Mouse (Mus musculus): Measurements from ENCODE around the gene Kif9. TPM values are rescaled to one million over a fixed set of nuclear protein-coding genes. Genes with fewer than 3 reads are reported as not detected.
A peak's percentile ranks its signal among the peaks of the same experiment; 100 is the strongest.

Kif9 gene
- polyA plus RNA-seq, 1 experiment = 3.6 TPM

- TF ChIP-seq CTCF (IDR thresholded peaks at IDR 0.05; ENCODE audit: borderline replicate concordance, extremely low read depth, insufficient read depth, insufficient read length) = no peak
- TF ChIP-seq POLR2A (IDR thresholded peaks at IDR 0.05; ENCODE audit: borderline replicate concordance, extremely low read depth, insufficient read depth, insufficient read length, poor library complexity, severe bottlenecking) = no peak
- DNase-seq (ENCODE audit: low read depth) = no peak
Observed at GRCm38 (mm10) chr9:110530650-110531049, 53.9 kb downstream of the Kif9 start.

DNA sequence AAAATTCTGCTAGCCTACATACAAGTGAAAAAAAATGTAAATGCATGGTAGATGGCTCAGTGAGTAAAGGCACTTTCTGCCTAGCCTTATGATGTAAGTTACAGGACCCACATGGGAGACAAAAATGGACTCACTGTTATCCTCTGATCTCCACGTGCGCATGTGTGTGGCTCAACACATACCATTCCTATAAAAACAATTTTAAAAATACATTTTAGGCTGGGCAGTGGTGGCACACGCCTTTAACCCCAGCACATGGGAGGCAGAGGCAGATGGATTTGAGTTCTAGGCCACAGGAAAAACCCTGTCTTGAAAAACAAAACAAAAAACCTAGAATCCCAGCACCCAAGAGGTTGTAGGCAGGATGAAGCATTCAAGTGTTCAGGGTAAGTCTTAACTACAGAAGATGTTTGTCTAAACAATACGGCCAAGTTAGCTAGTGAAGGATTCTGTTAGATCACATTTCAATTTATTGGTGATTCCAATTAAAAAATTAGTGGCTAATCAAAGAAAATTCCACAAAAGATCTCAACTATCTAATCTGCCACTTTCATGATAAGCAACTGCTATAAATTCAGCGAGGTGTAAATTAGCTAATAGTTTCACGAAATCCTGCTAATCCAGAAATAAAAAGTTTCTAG lies 54.5 kb downstream of the Kif9 start:
- peak; percentile 25 for DNase-seq (ENCODE audit: low read depth)
- no peak for TF ChIP-seq CTCF (IDR thresholded peaks at IDR 0.05; ENCODE audit: borderline replicate concordance, extremely low read depth, insufficient read depth, insufficient read length)
- TF ChIP-seq POLR2A (IDR thresholded peaks at IDR 0.05; ENCODE audit: borderline replicate concordance, extremely low read depth, insufficient read depth, insufficient read length, poor library complexity, severe bottlenecking) = no peak

DNA sequence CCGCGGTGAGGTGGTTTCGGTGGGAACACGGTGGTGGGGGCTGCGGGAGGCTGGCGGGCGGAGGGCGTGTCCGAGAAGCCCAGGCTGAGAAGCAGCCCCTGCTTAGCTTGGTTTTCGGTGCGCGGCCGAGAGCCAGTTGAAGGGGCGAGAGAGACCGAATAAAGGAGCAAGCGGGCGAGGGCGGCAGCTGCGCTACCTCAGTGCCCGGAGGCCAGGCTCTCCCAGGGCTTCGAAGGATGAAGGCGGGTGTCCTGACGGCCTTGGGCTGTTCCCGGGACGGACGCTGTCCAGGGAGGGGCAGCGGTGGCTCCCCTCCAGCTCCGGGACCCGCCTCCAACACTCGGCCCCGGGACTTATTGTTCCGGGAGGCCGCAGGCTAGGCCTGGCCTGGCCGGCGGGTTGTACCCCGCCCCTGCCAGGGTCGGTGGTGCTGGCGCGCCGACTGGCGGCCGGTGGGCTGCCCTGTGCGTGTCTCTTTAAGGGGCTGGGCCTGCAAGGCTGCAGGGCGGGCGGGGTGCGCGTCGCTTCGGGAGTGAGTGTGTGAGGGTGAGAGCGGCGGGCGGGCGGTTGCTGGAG lies 55.2 kb downstream of the Kif9 start:
- peak; percentile 71; the same call in 1 of the 2 replicates for TF ChIP-seq POLR2A (IDR thresholded peaks at IDR 0.05; ENCODE audit: borderline replicate concordance, extremely low read depth, insufficient read depth, insufficient read length, poor library complexity, severe bottlenecking)
- peak; percentile 70 for TF ChIP-seq CTCF (IDR thresholded peaks at IDR 0.05; ENCODE audit: borderline replicate concordance, extremely low read depth, insufficient read depth, insufficient read length)
- DNase-seq (ENCODE audit: low read depth) = peak; percentile 99

- TF ChIP-seq POLR2A (IDR thresholded peaks at IDR 0.05; ENCODE audit: borderline replicate concordance, extremely low read depth, insufficient read depth, insufficient read length, poor library complexity, severe bottlenecking) = peak; percentile 64
- no peak for TF ChIP-seq CTCF (IDR thresholded peaks at IDR 0.05; ENCODE audit: borderline replicate concordance, extremely low read depth, insufficient read depth, insufficient read length)
- DNase-seq (ENCODE audit: low read depth) = peak; percentile 73
Observed at GRCm38 (mm10) chr9:110532538-110533291, 56.0 kb downstream of the Kif9 start, which contains the start of gene Setd2. Gene Setd2, plus strand, starts transcription at chr9:110532597.

DNA sequence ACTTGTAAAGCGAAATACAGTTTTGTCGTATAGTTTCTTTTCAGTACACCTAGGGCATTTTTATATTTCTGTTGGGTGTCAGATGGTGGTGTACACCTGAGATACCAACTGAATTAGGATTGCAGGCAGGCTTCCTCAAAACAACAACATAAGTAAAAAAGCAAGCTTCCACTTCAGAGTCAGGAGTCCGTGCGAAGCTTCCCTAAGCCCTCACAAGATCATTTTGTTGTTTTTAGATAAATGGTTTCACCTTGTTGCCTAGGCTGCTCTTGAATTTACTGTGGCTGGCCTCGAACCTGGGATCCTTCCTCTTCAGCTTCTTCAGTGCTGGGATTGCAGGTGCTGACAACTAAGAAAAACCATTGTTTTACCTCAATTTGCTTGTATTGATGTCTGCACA lies 56.9 kb downstream of the Kif9 start:
- peak; percentile 5 for DNase-seq (ENCODE audit: low read depth)
- TF ChIP-seq CTCF (IDR thresholded peaks at IDR 0.05; ENCODE audit: borderline replicate concordance, extremely low read depth, insufficient read depth, insufficient read length) (no peak), POLR2A (IDR thresholded peaks at IDR 0.05; ENCODE audit: borderline replicate concordance, extremely low read depth, insufficient read depth, insufficient read length, poor library complexity, severe bottlenecking) (no peak)

GRCm38 (mm10) chr9:110535114-110535513 lies 58.4 kb downstream of the Kif9 start:
- TF ChIP-seq POLR2A (IDR thresholded peaks at IDR 0.05; ENCODE audit: borderline replicate concordance, extremely low read depth, insufficient read depth, insufficient read length, poor library complexity, severe bottlenecking) (no peak), CTCF (IDR thresholded peaks at IDR 0.05; ENCODE audit: borderline replicate concordance, extremely low read depth, insufficient read depth, insufficient read length) (no peak)

DNA sequence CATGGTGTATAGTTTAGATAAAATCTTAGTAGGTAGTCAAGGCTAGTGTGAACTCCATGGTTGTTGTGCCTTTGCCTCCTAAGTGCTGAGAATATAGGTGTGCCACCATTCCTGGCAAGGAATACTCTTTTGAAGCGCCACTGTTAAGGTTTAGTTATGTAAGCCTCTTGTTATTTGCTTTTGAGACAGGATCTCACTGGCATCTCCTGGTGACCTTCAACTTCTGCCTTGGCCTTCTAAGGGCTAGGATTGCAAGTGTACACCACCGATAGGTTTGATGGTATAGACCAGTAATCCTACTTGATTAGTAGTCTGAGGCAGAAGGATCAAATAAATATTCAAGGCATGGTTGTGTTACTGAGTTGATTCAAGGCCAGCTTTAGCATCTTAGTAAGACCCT lies 59.9 kb downstream of the Kif9 start:
- DNase-seq (ENCODE audit: low read depth) = no peak
- TF ChIP-seq CTCF (IDR thresholded peaks at IDR 0.05; ENCODE audit: borderline replicate concordance, extremely low read depth, insufficient read depth, insufficient read length) (no peak), POLR2A (IDR thresholded peaks at IDR 0.05; ENCODE audit: borderline replicate concordance, extremely low read depth, insufficient read depth, insufficient read length, poor library complexity, severe bottlenecking) (no peak)

More at GRCm38 (mm10) chr9:110535114-110535513, 58.4 kb downstream of the Kif9 start:
- DNase-seq (ENCODE audit: low read depth) = no peak

- DNase-seq (ENCODE audit: low read depth) = no peak
- TF ChIP-seq CTCF (IDR thresholded peaks at IDR 0.05; ENCODE audit: borderline replicate concordance, extremely low read depth, insufficient read depth, insufficient read length) (no peak), POLR2A (IDR thresholded peaks at IDR 0.05; ENCODE audit: borderline replicate concordance, extremely low read depth, insufficient read depth, insufficient read length, poor library complexity, severe bottlenecking) (no peak)
Observed at GRCm38 (mm10) chr9:110538511-110538910, 61.8 kb downstream of the Kif9 start.

GRCm38 (mm10) chr9:110541988-110542387 lies 65.2 kb downstream of the Kif9 start:
- TF ChIP-seq CTCF (IDR thresholded peaks at IDR 0.05; ENCODE audit: borderline replicate concordance, extremely low read depth, insufficient read depth, insufficient read length) (no peak), POLR2A (IDR thresholded peaks at IDR 0.05; ENCODE audit: borderline replicate concordance, extremely low read depth, insufficient read depth, insufficient read length, poor library complexity, severe bottlenecking) (no peak)
- DNase-seq (ENCODE audit: low read depth) = no peak

GRCm38 (mm10) chr9:110548261-110548660 lies 71.5 kb downstream of the Kif9 start:
- no peak for DNase-seq (ENCODE audit: low read depth)
- TF ChIP-seq POLR2A (IDR thresholded peaks at IDR 0.05; ENCODE audit: borderline replicate concordance, extremely low read depth, insufficient read depth, insufficient read length, poor library complexity, severe bottlenecking) = no peak
- TF ChIP-seq CTCF (IDR thresholded peaks at IDR 0.05; ENCODE audit: borderline replicate concordance, extremely low read depth, insufficient read depth, insufficient read length) = no peak

GRCm38 (mm10) chr9:110568309-110568708 lies 91.6 kb downstream of the Kif9 start:
- peak; percentile 1 for DNase-seq (ENCODE audit: low read depth)
- no peak for TF ChIP-seq POLR2A (IDR thresholded peaks at IDR 0.05; ENCODE audit: borderline replicate concordance, extremely low read depth, insufficient read depth, insufficient read length, poor library complexity, severe bottlenecking)
- no peak for TF ChIP-seq CTCF (IDR thresholded peaks at IDR 0.05; ENCODE audit: borderline replicate concordance, extremely low read depth, insufficient read depth, insufficient read length)

Other genes starting within 250 kb of the Kif9 start
- 108 and 139 TPM in 2 replicates for gene Cspg5, start 233.2 kb upstream of the Kif9 start, polyA plus RNA-seq (2012; rRNA removed)
- gene Elp6, start 171.8 kb upstream of the Kif9 start, polyA plus RNA-seq (2012; rRNA removed) = 46.6 and 55.9 TPM in 2 replicates
- gene Scap, start 143.7 kb upstream of the Kif9 start, polyA plus RNA-seq (2012; rRNA removed) = 24.9 and 53.4 TPM in 2 replicates
- 31.2 and 73.7 TPM in 2 replicates for gene Ptpn23, start 68.7 kb upstream of the Kif9 start, polyA plus RNA-seq (2012; rRNA removed)
- gene Ngp, start 57.2 kb upstream of the Kif9 start, polyA plus RNA-seq (2012; rRNA removed) = 0.45 and 1.1 TPM in 2 replicates
- 35.8 and 39.3 TPM in 2 replicates for gene Klhl18, start 264 bp upstream of the Kif9 start, polyA plus RNA-seq (2012; rRNA removed)
- gene Setd2, start 55.6 kb downstream of the Kif9 start, polyA plus RNA-seq (2012; rRNA removed) = 83.3 and 90.6 TPM in 2 replicates
- 25.1 and 33.9 TPM in 2 replicates for gene Nradd, start 147.5 kb downstream of the Kif9 start, polyA plus RNA-seq (2012; rRNA removed)
- gene Nbeal2, start 177.2 kb downstream of the Kif9 start, polyA plus RNA-seq (2012; rRNA removed) = 11.8 and 15.5 TPM in 2 replicates
- gene Ccdc12, start 179.5 kb downstream of the Kif9 start, polyA plus RNA-seq (2012; rRNA removed) = 76.0 and 103 TPM in 2 replicates